Mouse (Mus musculus) liver, embryonic 12.5 days (tissue): ENCODE measurements around the gene Olfr573-ps1. TPM values are rescaled to one million over a fixed set of nuclear protein-coding genes. Genes with fewer than 3 reads are reported as not detected.

ENCODE experiments used
- ATAC-seq: fragments of 200-750 bp; cut with Nextera tagmentation; 2 replicates; pipeline ENCODE4 v1.8.0; 2017; ENCODE audit warnings: moderate number of reproducible peaks, mild to moderate bottlenecking, moderate library complexity
- H3K27ac ChIP-seq: fragments of 300-500 bp; sonication (generic); 2 replicates; pipeline ENCODE4 v1.5.1; 2016; ENCODE audit warnings: mild to moderate bottlenecking
- H3K27me3 ChIP-seq: fragments of 300-500 bp; sonication (generic); replicated peaks from 2 replicates; pipeline ENCODE4 v1.6.1; 2016; ENCODE audit warnings: mild to moderate bottlenecking, moderate library complexity
- H3K36me3 ChIP-seq: fragments of 300-500 bp; sonication (generic); 2 replicates; pipeline ENCODE4 v1.6.1; 2016; ENCODE audit warnings: mild to moderate bottlenecking, moderate library complexity
- H3K4me1 ChIP-seq: fragments of 300-500 bp; sonication (generic); 2 replicates; pipeline ENCODE4 v1.6.1; 2016
- H3K4me2 ChIP-seq: fragments of 300-500 bp; sonication (generic); 2 replicates; pipeline ENCODE4 v1.6.1; 2016; ENCODE audit warnings: mild to moderate bottlenecking, moderate library complexity
- H3K4me3 ChIP-seq: fragments of 300-500 bp; sonication (generic); 2 replicates; pipeline ENCODE4 v1.5.1; 2016; ENCODE audit warnings: mild to moderate bottlenecking, moderate library complexity
- H3K9ac ChIP-seq: fragments of 300-500 bp; sonication (generic); 2 replicates; pipeline ENCODE4 v1.6.1; 2016; ENCODE audit warnings: mild to moderate bottlenecking, moderate library complexity
- H3K9me3 ChIP-seq: fragments of 300-500 bp; sonication (generic); replicated peaks from 2 replicates; pipeline ENCODE4 v1.6.1; 2016; ENCODE audit warnings: mild to moderate bottlenecking, moderate library complexity
- WGBS: fragments of 180-500 bp; shearing (Covaris S2); methylation state at CpG from one replicate; pipeline ENCODE4 v1.1.7; 2016; ENCODE audit not compliant: insufficient replicate concordance; 5-methylcytosine and 5-hydroxymethylcytosine counted together
- polyA plus RNA-seq: library from polyadenylated mRNA; unstranded; fragments of >200 nt; fragmentation: Nextera tagmentation; extraction: Ambion mirVana; gene quantifications from 2 replicates; pipeline ENCODE4 v1.2.1, GENCODE M21; 2016

Gene Olfr573-ps1
- polyA plus RNA-seq, 1 experiment from 2014 or later, result not detected

- no peak overlapping the region for H3K27ac ChIP-seq
- 3% methylated on average over 1 of the region's 1 CpGs for WGBS
- no peaks in the 10 kb centered on the region for H3K9me3 ChIP-seq
- no peak overlapping the region for H3K9ac ChIP-seq
- no peaks in the 10 kb centered on the region for H3K36me3 ChIP-seq
- ATAC-seq, result peak; percentile 60
- no peaks in the 10 kb centered on the region for H3K4me1 ChIP-seq
- H3K4me2 ChIP-seq, result no peak overlapping the region
- H3K27me3 ChIP-seq, result no peaks in the 10 kb centered on the region
- H3K4me3 ChIP-seq, result no peak overlapping the region
These were observed 22.7 kb downstream of the Olfr573-ps1 start for GRCm38 (mm10) chr7:102919632-102920031.

GRCm38 (mm10) chr7:102917032-102917875 is 25.1 kb downstream of the Olfr573-ps1 start, which contains the start of gene Olfr571:
Gene Olfr571, minus strand, starts transcription at chr7:102917536.
- H3K9ac ChIP-seq, result no peak within 1 kb of the TSS
- H3K9me3 ChIP-seq, result no peaks in the 10 kb centered on the region
- H3K27me3 ChIP-seq, result no peaks in the 10 kb centered on the region
- no peaks in the 10 kb centered on the region for H3K36me3 ChIP-seq
- 43% methylated on average over 4 of the region's 4 CpGs for WGBS
- H3K4me1 ChIP-seq, result no peaks in the 10 kb centered on the region
- no peak within 1 kb of the TSS for H3K27ac ChIP-seq
- ATAC-seq, result no peak
- no peak within 1 kb of the TSS for H3K4me2 ChIP-seq
- H3K4me3 ChIP-seq, result no peak within 1 kb of the TSS

DNA sequence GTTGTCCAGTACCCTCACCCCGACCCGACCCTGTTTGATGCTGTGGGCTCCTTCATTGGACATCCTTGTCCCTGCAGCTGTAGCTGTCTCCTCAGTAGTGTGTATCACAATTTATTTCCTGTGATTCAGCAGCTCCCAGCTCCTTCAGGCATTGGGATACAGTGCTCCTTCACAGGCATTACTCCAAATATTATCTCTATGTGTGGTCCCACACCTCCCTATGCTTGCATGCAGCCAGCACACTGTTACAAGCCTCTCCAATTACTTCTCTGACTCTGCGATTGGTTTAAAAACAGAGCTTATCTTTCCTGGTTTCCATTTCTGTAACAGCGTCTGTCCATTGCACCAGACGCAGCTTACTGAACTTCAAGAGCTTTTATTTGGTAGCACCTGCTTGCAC is 26.0 kb downstream of the Olfr573-ps1 start:
- Histone ChIP-seq H3K36me3 (no peaks in the 10 kb centered on the region), H3K27me3 (no peaks in the 10 kb centered on the region), H3K9ac (no peak overlapping the region), H3K9me3 (no peaks in the 10 kb centered on the region), H3K4me1 (no peaks in the 10 kb centered on the region), H3K4me3 (no peak overlapping the region), H3K4me2 (no peak overlapping the region), H3K27ac (no peak overlapping the region)
- 46% methylated on average over 5 of the region's 5 CpGs for WGBS
- no peak for ATAC-seq

- ATAC-seq, result no peak
- Histone ChIP-seq H3K36me3 (no peaks in the 10 kb centered on the region), H3K4me2 (no peak overlapping the region), H3K4me3 (no peak overlapping the region), H3K4me1 (no peaks in the 10 kb centered on the region), H3K9me3 (no peaks in the 10 kb centered on the region), H3K27me3 (no peaks in the 10 kb centered on the region), H3K9ac (no peak overlapping the region), H3K27ac (no peak overlapping the region)
- WGBS, result 14% methylated on average over 1 of the region's 1 CpGs
These were observed 27.1 kb downstream of the Olfr573-ps1 start for GRCm38 (mm10) chr7:102915261-102915660.

Other genes starting within 250 kb of the Olfr573-ps1 start
- gene Olfr557, start 246.7 kb downstream of the Olfr573-ps1 start, polyA plus RNA-seq, result not detected in 2 replicates
- gene Olfr558, start 240.4 kb downstream of the Olfr573-ps1 start, polyA plus RNA-seq, result not detected in 2 replicates
- not detected in 2 replicates for gene Olfr33, start 223.5 kb downstream of the Olfr573-ps1 start, polyA plus RNA-seq
- not detected in 2 replicates for gene Olfr559, start 215.1 kb downstream of the Olfr573-ps1 start, polyA plus RNA-seq
- gene Olfr560, start 183.2 kb downstream of the Olfr573-ps1 start, polyA plus RNA-seq, result not detected in 2 replicates
- gene Olfr78, start 183.1 kb downstream of the Olfr573-ps1 start, polyA plus RNA-seq, result not detected in 2 replicates
- not detected in 2 replicates for gene Olfr561, start 171.4 kb downstream of the Olfr573-ps1 start, polyA plus RNA-seq
- gene Olfr564, start 139.1 kb downstream of the Olfr573-ps1 start, polyA plus RNA-seq, result not detected in 2 replicates
- not detected in 2 replicates for gene Olfr566, start 83.8 kb downstream of the Olfr573-ps1 start, polyA plus RNA-seq
- gene Olfr568, start 65.5 kb downstream of the Olfr573-ps1 start, polyA plus RNA-seq, result not detected in 2 replicates
- not detected in 2 replicates for gene Olfr569, start 51.7 kb downstream of the Olfr573-ps1 start, polyA plus RNA-seq
- not detected in 2 replicates for gene Olfr570, start 48.0 kb downstream of the Olfr573-ps1 start, polyA plus RNA-seq
- not detected in 2 replicates for gene Olfr571, start 25.0 kb downstream of the Olfr573-ps1 start, polyA plus RNA-seq
- not detected in 2 replicates for gene Olfr572, start 18.2 kb downstream of the Olfr573-ps1 start, polyA plus RNA-seq
- not detected in 2 replicates for gene Olfr574, start 5.9 kb upstream of the Olfr573-ps1 start, polyA plus RNA-seq
- gene Olfr575, start 16.2 kb upstream of the Olfr573-ps1 start, polyA plus RNA-seq, result not detected in 2 replicates
- not detected in 2 replicates for gene Olfr576, start 20.1 kb upstream of the Olfr573-ps1 start, polyA plus RNA-seq
- not detected in 2 replicates for gene Olfr577, start 33.4 kb upstream of the Olfr573-ps1 start, polyA plus RNA-seq
- not detected in 2 replicates for gene Olfr578, start 46.7 kb upstream of the Olfr573-ps1 start, polyA plus RNA-seq
- gene Olfr582, start 95.4 kb upstream of the Olfr573-ps1 start, polyA plus RNA-seq, result not detected in 2 replicates
- not detected in 2 replicates for gene Olfr583, start 108.7 kb upstream of the Olfr573-ps1 start, polyA plus RNA-seq
- gene Olfr584, start 139.3 kb upstream of the Olfr573-ps1 start, polyA plus RNA-seq, result not detected in 2 replicates
- gene Olfr585, start 155.1 kb upstream of the Olfr573-ps1 start, polyA plus RNA-seq, result not detected in 2 replicates
- not detected in 2 replicates for gene Olfr586, start 183.1 kb upstream of the Olfr573-ps1 start, polyA plus RNA-seq
- not detected in 2 replicates for gene Olfr588-ps1, start 198.3 kb upstream of the Olfr573-ps1 start, polyA plus RNA-seq
- gene Olfr589, start 213.8 kb upstream of the Olfr573-ps1 start, polyA plus RNA-seq, result not detected in 2 replicates
- gene Olfr591, start 235.8 kb upstream of the Olfr573-ps1 start, polyA plus RNA-seq, result not detected in 2 replicates
- not detected in 2 replicates for gene Olfr592, start 242.2 kb upstream of the Olfr573-ps1 start, polyA plus RNA-seq